Mouse (Mus musculus): ENCODE data around the gene Cdc7. TPM values are rescaled to one million over a fixed set of nuclear protein-coding genes. Genes with fewer than 3 reads are reported as not detected.
A peak's percentile ranks its signal among the peaks of the same experiment; 100 is the strongest.

Cdc7 gene
- total and polyA plus RNA-seq, 2 experiments, result 0.26 to 0.28 TPM

DNA sequence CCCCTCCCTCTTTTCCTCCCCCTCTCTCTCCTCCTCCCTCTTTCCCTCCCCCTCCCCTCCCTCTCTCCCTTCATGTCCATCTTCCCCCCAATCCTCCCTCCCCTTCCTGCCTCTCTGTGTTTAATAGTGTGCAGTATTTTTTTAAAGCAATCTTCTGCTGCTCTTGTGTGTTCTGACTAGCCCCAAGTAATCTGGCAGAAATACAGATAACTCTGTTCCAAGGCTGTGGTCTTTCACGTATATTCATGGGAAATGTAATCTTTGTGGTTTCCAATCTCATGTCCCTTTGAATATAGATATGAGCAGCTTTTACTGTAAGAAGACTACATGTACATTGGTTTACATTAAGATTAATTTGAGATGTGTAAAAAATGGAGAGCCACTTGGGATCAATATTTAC, 64.4 kb downstream of the Cdc7 start:
- H3K27ac ChIP-seq (replicated peaks; ENCODE audit: insufficient read depth, low read depth, low read length), result no peak overlapping the region
- peak; percentile 27 for DNase-seq (ENCODE audit: extremely low read depth, low read depth, low spot score)

DNA sequence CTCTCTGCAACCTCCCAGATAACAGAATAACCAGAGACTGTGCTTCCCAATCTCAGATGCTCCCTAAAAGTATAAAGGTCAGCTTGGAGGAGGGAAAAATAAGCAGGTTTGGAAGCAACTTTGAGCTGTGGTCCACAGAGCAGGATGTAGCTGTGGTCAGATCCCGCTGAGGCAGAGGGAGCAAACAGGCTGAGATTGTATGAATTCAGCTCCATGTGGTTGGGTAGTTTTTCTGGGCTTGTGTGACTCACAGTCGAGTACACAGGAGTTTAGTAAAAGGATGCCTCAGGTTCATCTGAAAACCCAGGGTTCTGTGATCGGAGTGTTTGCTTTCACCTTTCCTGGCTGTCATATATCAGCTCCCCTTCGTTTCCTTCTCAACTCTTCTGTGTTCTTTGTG, 65.7 kb downstream of the Cdc7 start:
- TF ChIP-seq POLR2A (IDR thresholded peaks at IDR 0.05; ENCODE audit: extremely low read depth, insufficient read depth, low read length) (no peak), CTCF (IDR thresholded peaks at IDR 0.05; ENCODE audit: low read depth, low read length) (no peak)
- no peak for DNase-seq (ENCODE audit: extremely low read depth, low read depth, low spot score)
- Histone ChIP-seq H3K27ac (replicated peaks; ENCODE audit: insufficient read depth, low read depth, low read length) (no peak overlapping the region), H3K4me3 (ENCODE audit: insufficient read depth, low read depth, low read length) (no peak overlapping the region), H3K36me3 (ENCODE audit: control insufficient read depth, insufficient read depth, low read length) (no peaks in the 10 kb centered on the region), H3K4me1 (ENCODE audit: control insufficient read depth, insufficient read depth, low read length) (no peaks in the 10 kb centered on the region), H3K79me2 (ENCODE audit: control insufficient read depth, insufficient read depth, low read length) (no peaks in the 10 kb centered on the region), H3K27me3 (ENCODE audit: control insufficient read depth, insufficient read depth, low read length) (no peaks in the 10 kb centered on the region), H3K9ac (ENCODE audit: low read depth, low read length) (no peak overlapping the region)
- 59% methylated on average over 4 of the region's 4 CpGs for WGBS

More for the DNA sequence above, 64.4 kb downstream of the Cdc7 start:
- Histone ChIP-seq H3K9ac (ENCODE audit: low read depth, low read length) (no peak overlapping the region), H3K4me3 (ENCODE audit: insufficient read depth, low read depth, low read length) (no peak overlapping the region), H3K4me1 (ENCODE audit: control insufficient read depth, insufficient read depth, low read length) (no peaks in the 10 kb centered on the region), H3K79me2 (ENCODE audit: control insufficient read depth, insufficient read depth, low read length) (no peaks in the 10 kb centered on the region), H3K36me3 (ENCODE audit: control insufficient read depth, insufficient read depth, low read length) (no peaks in the 10 kb centered on the region), H3K27me3 (ENCODE audit: control insufficient read depth, insufficient read depth, low read length) (no peaks in the 10 kb centered on the region)
- 65% methylated on average over 1 of the region's 1 CpGs for WGBS
- TF ChIP-seq CTCF (IDR thresholded peaks at IDR 0.05; ENCODE audit: low read depth, low read length) (no peak), POLR2A (IDR thresholded peaks at IDR 0.05; ENCODE audit: extremely low read depth, insufficient read depth, low read length) (no peak)

DNA sequence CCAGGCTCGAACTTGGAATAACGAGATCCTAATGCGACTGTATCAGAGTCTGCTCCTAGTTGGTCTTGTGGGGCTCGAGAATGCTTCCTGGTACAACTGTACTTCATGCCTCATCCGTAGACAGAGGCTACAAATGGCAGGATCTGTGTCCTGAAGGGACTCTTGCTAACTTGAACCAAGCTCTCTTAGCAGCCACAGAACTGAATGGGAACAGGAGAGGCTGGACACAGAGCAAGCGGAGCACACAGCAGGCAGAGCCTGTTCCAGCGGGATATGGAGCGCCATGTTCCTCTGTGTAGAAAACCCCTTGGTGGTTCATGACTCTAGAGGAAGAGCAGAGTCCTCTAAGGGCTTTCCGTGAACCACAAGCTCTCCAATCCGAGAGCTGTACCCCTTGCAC, 66.7 kb downstream of the Cdc7 start:
- H3K27me3 ChIP-seq (ENCODE audit: control insufficient read depth, insufficient read depth, low read length), result no peaks in the 10 kb centered on the region
- no peaks in the 10 kb centered on the region for H3K79me2 ChIP-seq (ENCODE audit: control insufficient read depth, insufficient read depth, low read length)
- H3K27ac ChIP-seq (replicated peaks; ENCODE audit: insufficient read depth, low read depth, low read length), result no peak overlapping the region
- 93% methylated on average over 10 of the region's 10 CpGs for WGBS
- TF ChIP-seq POLR2A (IDR thresholded peaks at IDR 0.05; ENCODE audit: extremely low read depth, insufficient read depth, low read length) (no peak), CTCF (IDR thresholded peaks at IDR 0.05; ENCODE audit: low read depth, low read length) (no peak)
- no peaks in the 10 kb centered on the region for H3K36me3 ChIP-seq (ENCODE audit: control insufficient read depth, insufficient read depth, low read length)
- H3K4me3 ChIP-seq (ENCODE audit: insufficient read depth, low read depth, low read length), result no peak overlapping the region
- DNase-seq (ENCODE audit: extremely low read depth, low read depth, low spot score), result no peak
- H3K9ac ChIP-seq (ENCODE audit: low read depth, low read length), result no peak overlapping the region
- no peaks in the 10 kb centered on the region for H3K4me1 ChIP-seq (ENCODE audit: control insufficient read depth, insufficient read depth, low read length)

Other genes with a start within 250 kb of the Cdc7 start
- gene Hfm1, start 38.0 kb upstream of the Cdc7 start, total RNA-seq (2014; rRNA removed), result not detected in 2 replicates
- not detected in 2 replicates for gene Hfm1, start 38.0 kb upstream of the Cdc7 start, polyA plus RNA-seq (2012; rRNA removed)

Measured in liver, adult 2 months (tissue).